Mouse (Mus musculus) adrenal gland, adult 2 months (tissue): ENCODE data around the gene Dnase2b. TPM values are rescaled to one million over a fixed set of nuclear protein-coding genes. Genes with fewer than 3 reads are reported as not detected.

Experiments
- DNase-seq: peaks from one replicate; pipeline ENCODE4 v3.0.0; 2021
- polyA plus RNA-seq: library from polyadenylated mRNA; depleted of rRNA; stranded (reverse); fragments of >200 nt; gene quantifications from 2 replicates; pipeline ENCODE4 v1.2.3, GENCODE M21; 2012
- total RNA-seq, 2 experiments: library from RNA; stranded (reverse); gene quantifications; 2 replicates each; pipeline ENCODE4 v1.2.3; 2021

Gene Dnase2b
- total and polyA plus RNA-seq, 3 experiments: not detected

DNA sequence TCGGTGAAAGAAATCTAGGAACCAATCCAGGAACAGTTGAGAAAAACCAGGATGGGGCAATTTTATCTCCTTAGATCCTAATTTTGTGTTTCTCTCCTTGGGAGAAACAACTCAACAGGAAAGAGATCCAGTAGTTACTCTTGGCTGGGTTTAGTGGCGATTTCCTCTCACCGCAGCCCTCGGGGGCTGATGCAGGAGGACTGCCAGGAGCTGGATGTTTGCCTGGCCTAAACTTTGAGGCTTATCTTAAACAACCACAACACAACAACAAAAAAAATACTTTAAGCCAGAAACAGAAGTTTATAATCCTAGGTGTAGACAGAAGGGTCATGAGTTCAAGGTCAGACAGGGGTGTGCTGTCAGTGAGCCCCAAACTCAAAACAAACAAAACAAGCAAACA, 3.6 kb downstream of the Dnase2b start:
- no peak for DNase-seq

GRCm38 (mm10) chr3:146611261-146611660, 4.1 kb downstream of the Dnase2b start:
- no peak for DNase-seq

DNA sequence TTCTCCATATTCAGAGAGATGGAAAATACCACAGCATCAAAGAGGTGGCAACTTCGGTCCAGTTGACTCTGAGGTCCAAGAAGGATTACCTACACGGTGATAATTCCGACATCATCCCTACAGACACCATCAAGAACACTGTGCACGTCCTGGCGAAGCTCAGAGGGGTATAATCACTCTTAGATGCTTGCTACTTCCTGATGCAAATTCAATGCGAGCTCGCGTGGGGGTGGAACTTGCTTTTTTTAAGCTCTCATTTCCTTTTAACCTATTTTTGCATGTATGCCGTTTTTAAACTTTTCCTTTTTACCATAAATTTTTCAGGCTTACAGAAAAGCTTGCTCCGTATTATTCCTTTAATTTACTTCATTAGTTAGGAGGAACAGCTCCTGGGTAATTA, 5.1 kb downstream of the Dnase2b start:
- DNase-seq: no peak

GRCm38 (mm10) chr3:146607368-146607767, 8.0 kb downstream of the Dnase2b start:
- DNase-seq: peak; percentile 37

- no peak for DNase-seq
Observed at GRCm38 (mm10) chr3:146604647-146605046, 10.7 kb downstream of the Dnase2b start.

DNA sequence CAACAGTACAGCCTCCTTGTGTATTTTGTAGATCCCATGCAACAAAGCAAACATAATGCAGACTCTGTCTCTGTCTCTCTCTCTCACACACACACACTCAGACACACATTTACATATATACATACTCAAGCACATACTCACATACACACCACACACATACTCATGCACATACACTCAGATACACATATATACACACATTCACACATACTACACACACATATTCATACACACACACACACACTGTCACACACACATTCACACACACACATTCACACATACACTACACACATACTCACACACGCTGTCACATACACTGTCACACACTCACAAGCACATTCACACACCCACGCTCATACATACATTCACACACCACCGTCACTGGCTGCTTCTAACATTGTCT, 12.9 kb downstream of the Dnase2b start:
- DNase-seq: no peak

GRCm38 (mm10) chr3:146601205-146601604, 14.2 kb downstream of the Dnase2b start:
- DNase-seq: no peak

DNA sequence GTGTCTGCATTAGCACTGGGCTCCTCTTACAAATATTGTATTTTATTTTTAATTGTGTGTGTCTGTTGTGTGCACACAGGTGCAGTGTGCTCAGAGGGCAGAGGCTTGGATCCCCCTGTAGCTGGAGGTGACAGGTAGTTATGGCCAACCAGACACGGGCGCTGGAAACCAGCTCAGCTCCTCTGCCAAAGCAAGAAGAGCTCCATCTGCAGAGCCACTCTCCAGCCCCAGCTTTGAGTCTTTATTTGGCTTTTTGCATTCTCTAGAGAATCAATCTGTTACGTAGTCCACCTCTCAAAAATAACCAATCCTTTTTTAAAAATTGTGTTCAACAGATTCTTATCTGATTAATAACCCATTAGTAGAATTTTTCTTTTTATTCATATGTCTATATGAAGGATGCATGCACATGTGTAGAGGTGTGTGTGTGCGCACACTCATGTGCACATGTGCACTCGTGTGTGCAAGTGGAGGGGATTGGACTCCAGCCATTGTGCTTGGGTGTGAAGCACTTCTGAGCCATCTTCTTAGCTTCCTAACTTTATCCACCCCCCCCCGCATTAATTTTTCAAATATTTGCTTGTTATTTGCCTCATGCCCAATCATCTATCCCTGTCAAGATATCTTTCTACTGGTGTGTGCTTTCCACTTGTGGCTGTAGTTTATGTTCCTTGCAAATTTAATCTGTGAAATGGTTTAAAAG, 16.0 kb downstream of the Dnase2b start:
- no peak for DNase-seq

GRCm38 (mm10) chr3:146598411-146598810, 17.0 kb downstream of the Dnase2b start:
- DNase-seq: no peak

DNA sequence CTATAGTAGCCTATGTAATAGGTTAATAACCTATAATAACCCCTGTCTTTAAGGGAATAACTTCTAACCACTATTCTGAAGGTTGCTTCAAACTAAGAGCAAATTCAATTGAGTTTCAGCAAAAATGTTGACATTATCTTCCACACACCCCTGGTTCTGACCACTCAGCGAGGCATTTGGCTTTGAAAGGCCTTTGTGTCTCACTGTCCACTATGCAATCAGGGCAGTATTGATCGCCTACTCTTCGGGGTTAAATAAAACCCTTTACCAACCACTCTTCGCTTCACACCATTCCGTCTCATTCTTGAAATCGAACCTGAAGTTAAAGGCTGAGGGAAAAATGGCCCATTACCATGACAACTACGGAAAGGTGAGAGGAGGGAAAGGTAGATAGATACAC, 18.5 kb downstream of the Dnase2b start:
- no peak for DNase-seq

- no peak for DNase-seq
Observed at GRCm38 (mm10) chr3:146596387-146596786, 19.0 kb downstream of the Dnase2b start.

DNA sequence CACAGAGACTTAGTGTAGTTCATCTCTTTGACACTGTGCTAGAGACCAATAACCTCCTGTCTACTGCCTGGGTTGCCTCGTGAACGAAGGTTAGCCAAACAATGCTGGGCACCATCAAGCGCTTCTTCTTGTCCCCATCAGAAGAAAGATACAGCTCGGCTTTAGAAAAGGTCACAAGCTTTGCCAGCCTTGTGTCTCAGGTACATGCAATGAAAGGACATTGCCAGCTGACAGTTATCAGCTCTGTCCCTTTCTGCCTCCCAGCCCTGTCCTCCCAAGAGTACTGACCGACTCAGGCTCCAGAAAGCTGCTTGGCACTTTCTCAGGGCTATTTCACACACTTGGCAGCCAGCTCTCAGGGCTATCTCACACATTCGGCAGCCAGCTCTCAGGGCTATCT, 20.0 kb downstream of the Dnase2b start:
- peak; percentile 17 for DNase-seq

DNA sequence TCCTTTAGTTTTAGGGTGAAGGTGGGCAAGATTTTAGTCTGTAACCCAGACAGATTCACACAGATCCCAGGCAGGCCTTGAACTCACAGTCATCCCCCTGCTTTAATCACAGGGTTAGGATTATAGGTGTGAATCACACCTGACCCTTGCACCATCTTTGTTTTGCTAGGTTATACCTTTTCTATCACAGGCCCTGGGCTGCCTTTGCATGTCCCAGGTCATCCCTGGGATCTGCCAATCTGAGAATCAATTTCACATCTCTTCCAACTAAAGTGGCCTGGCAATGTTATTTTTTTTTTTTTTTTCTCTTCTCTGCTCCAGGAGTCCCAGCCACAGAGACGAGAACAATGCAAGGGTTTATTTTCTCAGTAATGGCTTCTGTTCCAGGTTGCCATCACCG, 23.8 kb downstream of the Dnase2b start:
- DNase-seq: no peak

DNA sequence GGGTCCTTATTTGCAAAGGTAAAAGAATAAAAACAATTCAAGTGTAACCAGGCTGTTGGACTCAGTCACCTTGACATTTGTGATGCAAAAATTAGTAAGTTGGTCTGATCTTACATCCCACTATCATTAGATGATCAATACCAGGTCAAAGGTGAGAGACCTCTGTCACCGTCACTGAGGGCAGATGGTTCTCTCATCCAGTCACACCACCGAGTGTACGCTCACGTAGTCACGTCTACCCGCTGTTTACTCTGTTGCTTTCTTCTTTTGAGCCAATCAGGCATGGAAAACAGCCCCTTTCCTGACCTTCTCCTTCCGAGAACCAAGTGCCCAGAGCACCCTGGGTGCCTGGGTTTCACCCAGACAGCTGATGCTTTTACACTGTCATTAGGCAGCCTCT, 24.2 kb downstream of the Dnase2b start:
- DNase-seq: no peak

DNA sequence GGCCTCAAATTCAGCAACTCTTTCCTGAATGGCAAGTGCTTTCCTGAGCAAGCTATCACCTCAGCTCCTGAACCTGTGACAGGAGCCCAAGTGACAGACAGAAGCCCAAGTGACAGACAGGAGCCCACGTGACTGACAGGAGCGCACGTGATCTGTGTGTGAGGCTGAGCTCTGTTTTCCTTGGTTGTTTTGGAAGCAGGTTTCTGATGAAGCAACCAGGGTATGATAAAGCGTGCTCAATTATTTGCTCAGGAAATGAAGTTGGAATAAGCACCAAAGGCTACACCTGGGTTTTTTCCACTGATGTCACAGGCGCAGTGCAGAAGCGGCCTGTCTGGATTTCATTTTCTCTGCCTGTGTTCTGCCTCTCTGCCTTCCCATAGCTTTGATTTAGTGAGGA, 25.9 kb downstream of the Dnase2b start:
- DNase-seq: no peak

- no peak for DNase-seq
Observed at GRCm38 (mm10) chr3:146586616-146587015, 28.8 kb downstream of the Dnase2b start.

- no peak for DNase-seq
Observed at GRCm38 (mm10) chr3:146583908-146584307, 31.5 kb downstream of the Dnase2b start.

DNA sequence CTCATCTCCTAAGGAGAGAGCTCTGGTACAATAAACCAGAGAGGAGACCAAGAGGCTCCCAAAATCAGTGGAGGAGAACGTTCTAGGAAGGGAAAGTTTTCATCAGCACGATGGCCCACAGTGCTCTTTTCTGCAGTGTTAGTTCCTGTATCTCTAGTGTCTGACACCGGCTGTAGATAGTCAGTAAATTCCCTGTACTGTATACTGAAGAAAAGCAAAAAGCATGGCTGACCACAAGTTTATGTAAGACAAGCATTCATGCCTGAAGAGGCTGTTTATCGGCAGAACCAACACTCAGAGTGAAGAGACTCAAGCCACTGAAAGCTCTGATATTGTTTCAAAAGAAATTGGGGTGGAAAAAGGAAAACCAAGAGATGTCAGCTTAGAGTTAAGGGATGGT, 31.9 kb downstream of the Dnase2b start:
- no peak for DNase-seq

- DNase-seq: no peak
Observed at GRCm38 (mm10) chr3:146580039-146580729, 35.2 kb downstream of the Dnase2b start.

- no peak for DNase-seq
Observed at GRCm38 (mm10) chr3:146577591-146577990, 37.8 kb downstream of the Dnase2b start.

DNA sequence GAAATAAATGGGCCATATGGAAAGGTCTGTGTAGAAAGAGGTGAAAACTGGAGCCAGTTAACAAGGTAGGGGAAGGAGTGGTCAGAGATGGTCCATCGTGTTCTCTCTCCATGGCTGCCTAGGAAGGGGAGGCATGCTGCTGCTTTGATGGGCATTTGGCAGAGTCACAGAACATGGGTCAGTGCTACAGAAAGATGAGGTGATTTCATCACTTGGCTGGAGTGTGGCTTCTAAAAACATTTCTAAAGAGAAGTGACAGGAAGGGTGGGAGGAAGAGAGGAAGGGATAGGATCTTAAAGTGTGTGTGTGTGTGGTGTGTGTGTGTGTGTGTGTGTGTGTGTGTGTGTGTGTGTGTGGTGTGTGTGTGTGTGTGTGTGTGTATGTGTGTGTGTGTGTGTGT, 44.1 kb downstream of the Dnase2b start:
- DNase-seq: peak; percentile 16

GRCm38 (mm10) chr3:146570939-146571338, 44.5 kb downstream of the Dnase2b start:
- DNase-seq: peak; percentile 27

GRCm38 (mm10) chr3:146570148-146570782, 45.1 kb downstream of the Dnase2b start, which contains the start of gene Uox:
Gene Uox (plus strand): TSS chr3:146570426.
- no peak for DNase-seq
